Mouse (Mus musculus): Measurements from ENCODE around the gene Gm20379.

The Gm20379 gene

GRCm38 (mm10) chr13:92337773-92338462 is 32.1 kb downstream of the Gm20379 start:
- DNase-seq, result no peak

GRCm38 (mm10) chr13:92339787-92340186 is 34.0 kb downstream of the Gm20379 start:
- no peak for DNase-seq

GRCm38 (mm10) chr13:92344033-92344432 is 38.3 kb downstream of the Gm20379 start:
- no peak for DNase-seq

GRCm38 (mm10) chr13:92346338-92346737 is 40.6 kb downstream of the Gm20379 start:
- DNase-seq, result no peak

DNA sequence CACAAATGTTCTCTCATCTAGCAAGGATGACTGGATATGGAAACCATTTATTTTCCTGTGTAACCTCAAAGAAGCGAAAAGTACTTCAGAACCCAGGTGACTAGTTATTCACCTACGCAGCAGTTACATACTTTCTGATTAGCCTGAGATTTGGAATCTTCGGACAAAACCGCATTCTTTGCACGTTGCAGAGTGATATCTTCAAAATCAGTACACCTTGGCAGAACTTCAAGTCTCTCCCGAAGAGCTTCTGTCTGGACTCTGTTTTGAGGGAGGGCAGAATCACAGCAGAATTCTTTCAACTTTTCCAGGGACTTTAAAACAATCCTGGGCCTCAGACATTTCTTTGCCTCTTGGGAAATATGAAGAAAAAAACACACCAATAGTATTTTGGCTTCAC is 45.3 kb downstream of the Gm20379 start:
- DNase-seq, result no peak

- peak; percentile 19 for DNase-seq
Measured at GRCm38 (mm10) chr13:92353956-92354355, 48.2 kb downstream of the Gm20379 start.

GRCm38 (mm10) chr13:92354456-92355271 is 48.9 kb downstream of the Gm20379 start, which contains the start of the genes Dhfr and Msh3:
Gene Dhfr, plus strand, starts transcription at chr13:92354726.
Gene Msh3, minus strand, starts transcription at chr13:92355003.
- peak; percentile 97 for DNase-seq

DNA sequence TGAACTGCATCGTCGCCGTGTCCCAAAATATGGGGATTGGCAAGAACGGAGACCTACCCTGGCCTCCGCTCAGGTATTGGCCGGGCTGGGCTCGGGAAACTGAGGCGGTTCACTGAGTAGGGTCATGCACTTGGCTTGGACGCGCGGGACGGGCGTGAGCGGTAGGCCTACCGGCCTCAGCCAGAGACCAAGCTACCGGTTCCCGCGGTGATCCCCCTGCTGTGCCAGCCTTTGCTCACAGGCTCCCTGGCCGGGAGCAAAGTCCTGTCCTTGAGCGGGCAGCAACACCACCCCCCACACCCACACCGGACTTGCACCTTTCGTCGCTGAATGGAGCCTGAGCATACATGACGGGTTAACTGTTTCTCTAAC is 49.5 kb downstream of the Gm20379 start:
- no peak for DNase-seq

DNA sequence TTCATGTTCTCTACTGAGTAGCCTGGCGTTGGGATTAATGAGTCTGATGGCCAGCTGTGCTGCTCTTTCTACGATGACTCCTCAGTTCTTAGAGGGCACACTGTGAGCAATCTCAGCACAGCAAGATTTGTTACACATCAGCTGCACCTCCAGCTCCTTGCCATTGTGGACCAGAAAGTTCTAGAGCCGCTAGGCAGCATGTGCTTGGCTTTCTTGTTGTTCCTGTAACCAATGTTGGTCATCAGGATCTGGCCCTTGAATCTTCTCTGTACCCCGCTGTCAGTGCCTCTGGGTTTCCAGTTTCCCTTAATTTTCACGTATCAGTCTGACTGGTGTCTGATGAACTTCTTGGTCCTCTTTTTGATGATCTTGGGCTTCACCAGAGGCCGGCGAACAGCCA is 50.6 kb downstream of the Gm20379 start:
- DNase-seq, result no peak
